Mouse (Mus musculus) limb, embryonic 14.5 days (tissue): Measurements from ENCODE around the gene Zfp786. TPM values are rescaled to one million over a fixed set of nuclear protein-coding genes. Genes with fewer than 3 reads are reported as not detected.

Experiments used
- ATAC-seq: fragments of 200-750 bp; cut with Nextera tagmentation; 2 replicates; pipeline ENCODE4 v1.8.0; 2017; ENCODE audit warnings: low read depth, moderate number of reproducible peaks, moderate TSS enrichment; ENCODE audit not compliant: low FRiP score
- DNase-seq: peaks from one replicate; pipeline ENCODE4 v3.0.0-alpha.2; 2015; ENCODE audit warnings: low spot score
- H3K27ac ChIP-seq: fragments of 300-500 bp; sonication (generic); replicated peaks from 2 replicates; pipeline ENCODE4 v1.5.1; 2014; ENCODE audit warnings: low read depth, mild to moderate bottlenecking, low read length, moderate library complexity, mixed read lengths
- H3K27me3 ChIP-seq: fragments of 300-500 bp; sonication (generic); 2 replicates; pipeline ENCODE4 v1.6.1; 2014; ENCODE audit warnings: low read length, mixed read lengths; ENCODE audit not compliant: control insufficient read depth, insufficient read depth
- H3K36me3 ChIP-seq: fragments of 300-500 bp; sonication (generic); 2 replicates; pipeline ENCODE4 v1.6.1; 2014; ENCODE audit warnings: mild to moderate bottlenecking, low read length, moderate library complexity, mixed read lengths; ENCODE audit not compliant: control insufficient read depth, insufficient read depth
- H3K4me1 ChIP-seq: fragments of 300-500 bp; sonication (generic); 2 replicates; pipeline ENCODE4 v1.6.1; 2014; ENCODE audit warnings: antibody characterized with exemption, low read length, mixed read lengths; ENCODE audit not compliant: control insufficient read depth, insufficient read depth
- H3K4me2 ChIP-seq: fragments of 300-500 bp; sonication (generic); replicated peaks from 2 replicates; pipeline ENCODE4 v1.6.1; 2014; ENCODE audit warnings: low read depth, mild to moderate bottlenecking, low read length, moderate library complexity; ENCODE audit not compliant: severe bottlenecking
- H3K4me3 ChIP-seq: fragments of 300-500 bp; sonication (generic); replicated peaks from 2 replicates; pipeline ENCODE4 v1.5.1; 2014; ENCODE audit warnings: low read length
- H3K9ac ChIP-seq: fragments of 300-500 bp; sonication (generic); 2 replicates; pipeline ENCODE4 v1.6.1; 2014; ENCODE audit warnings: mild to moderate bottlenecking, low read depth, low read length, moderate library complexity; ENCODE audit not compliant: severe bottlenecking
- H3K9me3 ChIP-seq: fragments of 300-500 bp; sonication (generic); 2 replicates; pipeline ENCODE4 v1.6.1; 2016; ENCODE audit warnings: low read length; ENCODE audit not compliant: control insufficient read depth
- POLR2A ChIP-seq: fragments of 200-500 bp; IDR thresholded peaks from 2 replicates; pipeline ENCODE4 v1.8.0; 2012; ENCODE audit warnings: inconsistent platforms, mild to moderate bottlenecking, moderate library complexity, borderline replicate concordance; ENCODE audit not compliant: insufficient read depth, insufficient read length; ENCODE audit errors: extremely low read depth
- WGBS: fragments of 180-500 bp; shearing (Covaris S2); extraction: QIAGEN DNeasy Blood & Tissue Kit; methylation state at CpG from one replicate; pipeline ENCODE4 v1.1.7; 2014; 5-methylcytosine and 5-hydroxymethylcytosine counted together
- polyA plus RNA-seq, 2 experiments: library from polyadenylated mRNA; depleted of rRNA in 1 of 2; stranded (reverse) in 1 of 2; unstranded in 1 of 2; fragments of >200 nt; fragmentation: Nextera tagmentation in 1 of 2; extraction: Ambion mirVana in 1 of 2; gene quantifications; 2 replicates each; pipeline versions ENCODE4 v1.2.1 to v1.2.3; 2012 to 2014

Gene Zfp786
- polyA plus RNA-seq, 2 experiments, result 2.0 to 2.9 TPM

DNA sequence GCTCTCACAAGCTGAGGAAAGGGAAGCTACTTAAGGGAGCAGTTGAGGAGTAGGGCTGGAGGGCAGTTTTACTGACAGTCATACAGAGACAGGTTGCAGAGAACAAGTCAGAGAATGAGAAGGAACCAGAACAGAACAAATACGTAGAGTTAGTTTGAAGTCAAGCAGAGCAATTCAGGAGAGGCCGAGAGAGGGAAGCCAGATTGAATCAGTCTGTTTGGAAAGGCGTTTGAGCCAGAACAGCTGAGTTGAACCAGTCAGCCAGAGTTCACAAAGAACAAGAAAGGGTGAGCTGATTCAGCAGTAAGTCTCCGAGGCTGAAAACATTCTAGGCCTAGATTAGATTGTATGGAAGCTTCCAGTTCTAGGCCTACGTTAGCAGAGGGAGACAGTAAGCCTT lies 37.4 kb downstream of the Zfp786 start:
- H3K9ac ChIP-seq, result no peak overlapping the region
- no peak for ATAC-seq
- no peaks in the 10 kb centered on the region for H3K9me3 ChIP-seq
- no peak overlapping the region for H3K4me2 ChIP-seq
- DNase-seq, result no peak
- H3K27ac ChIP-seq, result no peak overlapping the region
- no peak overlapping the region for H3K4me3 ChIP-seq
- WGBS, result 76% methylated on average over 5 of the region's 5 CpGs
- no peaks in the 10 kb centered on the region for H3K27me3 ChIP-seq
- no peak for TF ChIP-seq POLR2A
- H3K36me3 ChIP-seq, result peaks cover 37% of the 10 kb centered on the region
- 0 out of 2 replicates have a peak, but pooled peaks cover 5% of the 10 kb centered on the region for H3K4me1 ChIP-seq

DNA sequence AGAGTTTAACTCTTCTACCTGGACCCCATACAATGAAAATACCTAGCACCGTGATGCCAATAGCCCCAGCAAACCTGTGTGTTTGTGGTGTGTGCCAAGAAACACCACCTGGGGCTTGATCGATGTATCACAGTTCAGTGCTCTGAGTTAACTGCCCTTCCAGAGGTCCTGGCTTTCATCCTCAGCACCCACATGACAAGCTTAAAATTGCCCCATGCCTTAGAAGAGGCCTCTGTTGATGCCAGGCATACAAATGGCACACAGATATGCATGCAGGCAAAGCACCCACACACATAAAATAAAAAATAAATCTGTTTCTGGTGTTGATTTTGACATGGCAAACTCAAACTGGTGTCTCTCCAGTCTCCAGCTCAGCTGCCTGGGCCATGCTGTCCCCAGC lies 38.1 kb downstream of the Zfp786 start:
- H3K36me3 ChIP-seq, result peaks cover 29% of the 10 kb centered on the region
- H3K4me3 ChIP-seq, result no peak overlapping the region
- H3K9ac ChIP-seq, result no peak overlapping the region
- no peaks in the 10 kb centered on the region for H3K27me3 ChIP-seq
- ATAC-seq, result no peak
- DNase-seq, result no peak
- TF ChIP-seq POLR2A, result no peak
- H3K4me2 ChIP-seq, result no peak overlapping the region
- 0 out of 2 replicates have a peak, but pooled peaks cover 5% of the 10 kb centered on the region for H3K4me1 ChIP-seq
- H3K9me3 ChIP-seq, result no peaks in the 10 kb centered on the region
- H3K27ac ChIP-seq, result no peak overlapping the region
- 87% methylated on average over 2 of the region's 2 CpGs for WGBS

DNA sequence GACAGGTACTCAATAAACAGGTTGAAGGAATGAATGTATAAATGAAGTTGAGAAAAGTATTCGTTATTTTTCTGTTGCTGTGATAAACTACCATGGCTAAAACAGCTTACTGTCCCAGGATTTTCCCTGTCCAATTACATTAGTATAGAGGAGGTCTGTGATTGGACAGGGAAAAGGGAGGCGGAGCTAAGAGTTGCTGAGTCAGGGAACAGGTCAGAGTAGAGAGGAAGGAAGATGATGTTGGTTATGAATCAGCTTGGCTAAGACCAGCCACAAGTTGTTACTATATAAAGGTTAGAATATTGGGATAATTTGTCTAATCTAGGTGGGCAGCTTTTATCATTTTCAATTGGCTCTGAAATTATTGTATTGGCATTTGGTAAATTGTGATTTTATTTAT lies 39.9 kb downstream of the Zfp786 start:
- H3K9ac ChIP-seq, result no peak overlapping the region
- no peaks in the 10 kb centered on the region for H3K9me3 ChIP-seq
- H3K4me1 ChIP-seq, result 0 out of 2 replicates have a peak, but pooled peaks cover 5% of the 10 kb centered on the region
- no peak overlapping the region for H3K4me3 ChIP-seq
- TF ChIP-seq POLR2A, result no peak
- H3K27me3 ChIP-seq, result no peaks in the 10 kb centered on the region
- WGBS, result 44% methylated on average over 2 of the region's 2 CpGs
- peaks cover 13% of the 10 kb centered on the region for H3K36me3 ChIP-seq
- ATAC-seq (no peak), DNase-seq (no peak)
- no peak overlapping the region for H3K27ac ChIP-seq
- H3K4me2 ChIP-seq, result no peak overlapping the region

DNA sequence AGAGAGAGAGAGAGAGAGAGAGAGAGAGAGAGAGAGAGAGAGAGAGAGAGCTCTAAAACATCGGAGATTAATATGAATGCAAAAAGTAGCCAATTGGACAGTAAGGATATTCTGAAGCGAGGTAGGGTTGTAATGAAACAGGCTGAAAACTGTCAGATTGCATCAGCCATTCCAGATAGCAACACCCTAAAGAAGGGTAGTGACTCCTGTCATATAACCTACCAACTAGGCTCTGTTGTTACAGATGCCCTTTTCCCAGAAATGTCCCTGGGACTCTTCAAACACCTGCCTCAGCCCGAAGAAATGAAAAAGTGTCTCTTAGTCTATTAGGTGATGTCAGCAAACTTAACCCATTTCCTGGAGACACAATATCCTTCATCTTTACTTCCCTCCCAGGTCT lies 41.8 kb downstream of the Zfp786 start:
- TF ChIP-seq POLR2A, result no peak
- ATAC-seq, result no peak
- 35% methylated on average over 3 of the region's 3 CpGs for WGBS
- Histone ChIP-seq H3K4me2 (peak overlapping the region; percentile 51), H3K27ac (peak overlapping the region; percentile 94), H3K36me3 (no peaks in the 10 kb centered on the region), H3K9ac (peak overlapping the region; percentile 78), H3K9me3 (no peaks in the 10 kb centered on the region), H3K4me3 (peak overlapping the region; percentile 49), H3K4me1 (0 out of 2 replicates have a peak, but pooled peaks cover 5% of the 10 kb centered on the region), H3K27me3 (no peaks in the 10 kb centered on the region)
- DNase-seq, result no peak

DNA sequence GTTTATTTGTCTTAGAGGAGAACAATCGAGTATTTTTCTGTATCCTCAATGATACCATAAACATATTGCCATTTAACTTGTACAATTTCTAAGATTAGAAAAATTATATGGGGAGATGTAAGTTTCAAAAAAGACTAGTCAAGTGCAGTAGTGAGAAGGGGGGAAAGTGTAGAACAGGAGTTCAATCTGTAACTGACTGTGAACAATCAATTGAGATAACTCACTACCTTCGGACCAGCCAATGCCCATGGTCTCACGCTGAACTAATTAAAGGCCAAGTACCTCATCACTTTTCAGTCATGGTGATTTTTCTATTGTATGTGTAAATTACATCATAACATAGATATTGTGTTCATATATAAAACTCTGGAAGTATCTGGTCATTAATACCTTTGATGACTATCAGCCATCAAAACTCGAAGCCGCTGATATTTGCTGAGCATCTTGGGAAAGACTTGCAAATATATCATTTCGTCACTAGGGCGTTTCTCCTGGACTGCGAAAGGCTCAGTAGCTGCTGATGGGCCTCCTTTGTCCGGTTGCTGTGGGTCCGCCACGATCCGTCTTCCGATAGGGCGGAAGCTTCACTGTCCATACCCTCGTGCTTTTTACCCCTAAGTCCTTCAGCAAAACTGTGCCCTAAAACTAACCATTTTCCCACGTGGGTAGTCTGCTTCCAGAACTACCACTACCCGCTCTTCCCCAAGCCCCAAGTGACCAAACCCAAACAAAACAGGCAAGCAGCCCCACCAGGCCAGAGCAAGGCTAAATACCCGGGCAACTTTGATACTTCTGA lies 42.5 kb downstream of the Zfp786 start:
- Histone ChIP-seq H3K4me3 (peak overlapping the region; percentile 49), H3K36me3 (no peaks in the 10 kb centered on the region), H3K27ac (peak overlapping the region; percentile 94), H3K9me3 (no peaks in the 10 kb centered on the region), H3K27me3 (no peaks in the 10 kb centered on the region), H3K4me2 (peak overlapping the region; percentile 51), H3K4me1 (0 out of 2 replicates have a peak, but pooled peaks cover 5% of the 10 kb centered on the region), H3K9ac (peak overlapping the region; percentile 78)
- TF ChIP-seq POLR2A, result peak; percentile 86; the same call in 1 of the 2 replicates
- ATAC-seq, result peak; percentile 93
- peak; percentile 92 for DNase-seq
- WGBS, result under 1% methylated on average over 18 of the region's 18 CpGs
